Mouse (Mus musculus) thymus, postnatal 25 days (tissue): ENCODE data around the gene Pdcl2.

Experiments
- DNase-seq: peaks from one replicate; pipeline ENCODE4 v3.0.0; 2022

Gene Pdcl2

DNA sequence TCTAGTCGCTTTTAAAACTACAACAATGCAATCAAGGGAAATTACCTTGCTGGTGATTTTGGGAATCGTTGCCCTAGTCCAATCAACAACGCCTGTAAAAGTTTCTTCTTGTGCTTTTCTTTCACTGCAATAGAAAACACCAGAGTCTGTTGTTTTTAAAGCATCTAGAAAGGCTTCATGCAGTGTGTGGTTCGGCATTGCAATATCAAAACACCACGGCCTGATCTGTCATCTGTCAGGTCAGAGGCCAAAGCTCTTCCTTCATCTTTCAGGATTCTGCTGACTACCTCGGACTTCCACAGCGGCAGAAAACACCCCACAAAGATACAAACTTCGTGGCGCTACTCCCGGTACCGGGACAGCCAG lies 27.6 kb downstream of the Pdcl2 start:
- DNase-seq, result no peak

DNA sequence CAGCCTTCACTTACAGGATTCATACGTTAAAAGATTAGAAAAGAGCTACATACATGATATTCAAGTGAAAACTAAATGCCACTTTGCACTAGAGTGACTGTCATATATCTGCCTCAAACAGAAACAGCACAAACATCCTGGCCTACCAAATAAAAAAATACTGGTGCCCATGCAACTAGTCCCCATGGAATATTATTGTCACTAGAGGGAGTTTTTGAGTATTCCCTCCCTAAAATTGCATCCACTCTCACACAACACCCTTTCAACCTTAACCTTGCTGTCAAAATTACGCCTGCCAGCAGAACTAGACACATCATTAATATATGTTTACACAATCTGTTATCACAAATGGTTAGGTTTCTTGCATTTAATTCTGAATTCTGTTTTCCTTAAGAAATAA lies 28.9 kb downstream of the Pdcl2 start:
- no peak for DNase-seq

DNA sequence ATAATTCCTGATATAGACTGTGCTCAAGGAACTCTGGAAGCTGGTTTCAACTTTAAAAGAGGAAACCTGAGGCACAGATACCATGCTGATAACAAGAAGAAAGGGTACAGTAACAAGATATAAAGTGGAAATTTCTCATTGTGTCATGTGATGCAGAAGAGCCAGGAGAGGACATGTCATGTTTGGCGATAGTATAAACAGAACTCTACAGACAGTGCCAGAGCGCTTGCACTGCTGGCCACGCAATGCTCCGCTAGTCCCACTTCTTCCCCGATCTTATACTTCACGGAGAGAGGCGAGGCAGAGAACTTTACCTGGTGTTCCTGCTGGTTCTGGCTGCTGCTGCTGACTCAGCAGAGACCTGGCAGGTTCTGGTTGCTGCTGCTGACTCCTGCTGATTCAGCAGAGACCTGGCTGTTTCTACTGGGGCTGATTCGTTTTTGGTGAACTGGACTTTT lies 41.7 kb downstream of the Pdcl2 start:
- DNase-seq, result no peak

DNA sequence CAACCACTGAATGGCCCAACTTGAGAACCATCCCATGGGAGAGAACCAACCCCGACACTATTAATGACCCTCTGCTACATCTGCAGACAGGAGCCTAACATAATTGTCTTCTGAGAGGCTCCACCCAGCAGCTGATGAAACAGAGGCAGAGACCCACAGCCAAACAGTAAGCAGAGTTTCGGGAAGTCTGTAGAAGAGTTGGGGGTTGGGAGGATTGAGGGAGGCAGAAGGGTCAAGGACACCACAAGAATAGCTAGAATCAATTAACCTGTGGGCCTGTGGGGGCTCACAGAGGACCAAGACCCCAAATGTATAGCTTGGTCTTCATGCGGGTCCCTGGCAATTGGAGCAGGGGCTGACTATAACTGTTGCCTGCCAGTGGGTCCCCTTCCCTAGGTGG lies 42.7 kb downstream of the Pdcl2 start:
- DNase-seq, result no peak

DNA sequence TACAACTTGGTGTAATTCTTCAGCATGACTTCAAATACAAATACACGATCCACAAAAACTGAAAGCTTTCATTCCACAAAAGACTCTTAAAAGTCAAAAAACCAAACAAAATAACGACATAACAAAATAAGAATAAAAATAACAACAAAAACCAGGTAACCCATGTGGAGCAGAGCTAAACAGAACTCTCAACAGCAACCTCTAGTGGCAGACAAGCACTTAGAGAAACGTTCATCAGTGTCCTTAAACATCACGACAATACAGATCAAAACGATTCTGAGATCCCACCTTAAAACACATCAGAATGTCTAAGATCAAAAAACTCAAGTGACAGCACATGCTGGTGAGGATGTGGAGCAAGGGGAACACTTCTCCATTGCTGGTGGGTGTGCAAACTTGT lies 43.9 kb downstream of the Pdcl2 start:
- DNase-seq, result no peak

DNA sequence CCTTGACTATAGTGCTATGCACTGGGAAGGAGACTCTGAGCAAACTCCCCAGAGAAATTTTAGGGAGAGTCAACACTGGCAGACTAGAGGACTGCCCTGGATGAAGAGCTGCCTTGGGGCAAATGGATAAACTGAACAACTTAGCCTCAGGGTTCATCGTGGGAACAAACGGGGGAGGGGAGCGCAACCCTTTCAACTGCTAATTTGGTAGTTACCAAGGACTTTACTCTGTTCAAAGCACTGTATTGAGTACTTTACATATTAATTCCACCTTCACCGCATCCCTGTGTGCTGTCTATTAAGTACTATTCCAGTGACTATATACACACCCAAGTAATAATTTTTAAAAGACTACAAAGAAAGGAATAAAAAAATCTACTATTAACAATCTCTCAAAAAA lies 45.3 kb downstream of the Pdcl2 start:
- DNase-seq, result no peak

DNA sequence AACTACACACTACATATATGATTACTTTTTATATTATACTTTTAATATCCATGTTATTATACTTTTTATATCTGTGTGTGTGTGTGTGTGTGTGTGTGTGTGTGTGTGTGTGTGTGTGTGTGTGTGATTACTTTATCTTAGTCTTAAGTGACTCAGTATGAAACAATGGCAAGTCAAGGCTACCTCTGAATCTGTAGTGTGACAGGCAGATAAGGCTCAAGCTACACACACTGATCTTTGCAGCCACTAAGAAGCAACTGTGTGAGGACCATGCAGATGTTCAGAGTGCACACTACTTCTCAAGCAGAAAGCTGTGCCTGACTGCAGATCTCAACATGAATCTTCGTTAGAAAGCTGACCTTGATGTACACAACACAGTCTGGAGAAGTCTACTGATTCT lies 47.1 kb downstream of the Pdcl2 start:
- no peak for DNase-seq

DNA sequence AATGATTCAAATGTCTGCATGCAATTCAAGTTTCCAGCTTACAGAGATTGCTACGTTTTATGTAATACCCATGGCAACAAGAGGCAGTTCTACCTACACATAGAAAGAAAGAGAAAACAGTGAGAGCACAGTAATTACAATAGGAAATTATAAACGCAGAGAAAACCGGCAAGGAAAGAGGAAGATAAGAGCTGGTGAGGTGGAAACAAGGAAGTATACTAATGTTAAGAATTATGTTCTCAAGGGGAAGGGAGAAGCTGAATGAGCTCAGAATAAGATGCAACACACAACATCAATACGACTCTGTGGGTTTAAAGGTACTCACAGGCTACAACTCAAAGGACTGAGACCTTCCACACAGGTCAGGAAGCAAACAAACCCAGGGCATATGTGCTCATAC lies 56.0 kb downstream of the Pdcl2 start:
- DNase-seq, result no peak
